Mouse (Mus musculus): ENCODE measurements around the gene Plb1.

- TF ChIP-seq CTCF (IDR thresholded peaks at IDR 0.05; ENCODE audit: control insufficient read depth, insufficient read depth, insufficient replicate concordance, low read depth, low read length) (no peak), POLR2A (IDR thresholded peaks at IDR 0.05; ENCODE audit: control insufficient read depth, low read depth, low read length) (no peak)
Observed at GRCm38 (mm10) chr5:32412186-32412950, 179.9 kb downstream of the Plb1 start.
